Mouse (Mus musculus) liver, adult 2 months (tissue): ENCODE results near the gene Ccdc82.
A peak's percentile ranks its signal among the peaks of the same experiment; 100 is the strongest.

Source experiments
- CTCF ChIP-seq: fragments of 200-500 bp; IDR thresholded peaks from 2 replicates; pipeline ENCODE4 v1.5.1; 2011; ENCODE audit warnings: low read depth, low read length, control low read depth
- POLR2A ChIP-seq: fragments of 200-500 bp; IDR thresholded peaks from 2 replicates; pipeline ENCODE4 v1.6.1; 2011; ENCODE audit warnings: low read length, control low read depth; ENCODE audit not compliant: insufficient read depth; ENCODE audit errors: extremely low read depth

- TF ChIP-seq POLR2A (0 out of 2 replicates have a peak, but pooled peaks have one; percentile 22), CTCF (no peak)
These were observed at the start of gene Ccdc82 for GRCm38 (mm10) chr9:13246815-13247638.
